Mouse (Mus musculus) lung, embryonic 15.5 days (tissue): Measurements from ENCODE around the gene Stmnd1. TPM values are rescaled to one million over a fixed set of nuclear protein-coding genes. Genes with fewer than 3 reads are reported as not detected.
"Not testable (repeated sequence)": the region's sequence is repeated elsewhere in the genome, so short reads cannot be mapped to it uniquely, and the experiment has no call there.

Experiments used
- ATAC-seq: fragments of 200-750 bp; cut with Nextera tagmentation; 2 replicates; pipeline ENCODE4 v1.8.0; 2017; ENCODE audit warnings: moderate number of reproducible peaks, borderline replicate concordance; ENCODE audit not compliant: low FRiP score, low TSS enrichment; ENCODE audit errors: extremely low read depth
- H3K27ac ChIP-seq: fragments of 300-500 bp; sonication (generic); 2 replicates; pipeline ENCODE4 v1.5.1; 2015; ENCODE audit warnings: moderate library complexity, mild to moderate bottlenecking, inconsistent platforms
- H3K27me3 ChIP-seq: fragments of 300-500 bp; sonication (generic); 2 replicates; pipeline ENCODE4 v1.6.1; 2015; ENCODE audit warnings: inconsistent platforms
- H3K36me3 ChIP-seq: fragments of 300-500 bp; sonication (generic); 2 replicates; pipeline ENCODE4 v1.6.1; 2015; ENCODE audit warnings: inconsistent platforms
- H3K4me1 ChIP-seq: fragments of 300-500 bp; sonication (generic); 2 replicates; pipeline ENCODE4 v1.6.1; 2015; ENCODE audit warnings: inconsistent platforms
- H3K4me2 ChIP-seq: fragments of 300-500 bp; sonication (generic); 2 replicates; pipeline ENCODE4 v1.6.1; 2015; ENCODE audit warnings: inconsistent platforms, mild to moderate bottlenecking, moderate library complexity
- H3K4me3 ChIP-seq: fragments of 300-500 bp; sonication (generic); 2 replicates; pipeline ENCODE4 v1.5.1; 2015; ENCODE audit warnings: mild to moderate bottlenecking, inconsistent platforms
- H3K9ac ChIP-seq: fragments of 300-500 bp; sonication (generic); 2 replicates; pipeline ENCODE4 v1.6.1; 2015; ENCODE audit warnings: inconsistent platforms
- H3K9me3 ChIP-seq: fragments of 300-500 bp; sonication (generic); 2 replicates; pipeline ENCODE4 v1.6.1; 2016; ENCODE audit warnings: inconsistent platforms
- WGBS: fragments of 180-500 bp; shearing (Covaris S2); methylation state at CpG from one replicate; pipeline ENCODE4 v1.1.7; 2015; 5-methylcytosine and 5-hydroxymethylcytosine counted together
- polyA plus RNA-seq: library from polyadenylated mRNA; unstranded; fragments of >200 nt; fragmentation: Nextera tagmentation; extraction: Ambion mirVana; gene quantifications from 2 replicates; pipeline ENCODE4 v1.2.1, GENCODE M21; 2015

The Stmnd1 gene
- polyA plus RNA-seq, 1 experiment from 2014 or later: 0.17 TPM

- Histone ChIP-seq H3K4me1 (no peaks in the 10 kb centered on the region), H3K9me3 (no peaks in the 10 kb centered on the region), H3K4me2 (no peak overlapping the region), H3K27ac (no peak overlapping the region), H3K9ac (no peak overlapping the region), H3K36me3 (no peaks in the 10 kb centered on the region), H3K4me3 (no peak overlapping the region), H3K27me3 (no peaks in the 10 kb centered on the region)
- ATAC-seq: no peak
- WGBS: 78% methylated on average over 4 of the region's 4 CpGs
These were observed 24.2 kb downstream of the Stmnd1 start for GRCm38 (mm10) chr13:46297701-46298100.

GRCm38 (mm10) chr13:46310790-46311189 is 37.3 kb downstream of the Stmnd1 start:
- Histone ChIP-seq H3K9me3 (no peaks in the 10 kb centered on the region), H3K9ac (no peak overlapping the region), H3K4me3 (no peak overlapping the region), H3K36me3 (no peaks in the 10 kb centered on the region), H3K4me2 (no peak overlapping the region), H3K27ac (no peak overlapping the region), H3K4me1 (no peaks in the 10 kb centered on the region), H3K27me3 (peaks cover 5% of the 10 kb centered on the region; the same call in 1 of the 2 replicates)
- 44% methylated on average over 10 of the region's 10 CpGs for WGBS
- no peak for ATAC-seq

- no peak overlapping the region for H3K4me3 ChIP-seq
- H3K27me3 ChIP-seq: peaks cover 5% of the 10 kb centered on the region; the same call in 1 of the 2 replicates
- no peak overlapping the region for H3K9ac ChIP-seq
- H3K4me1 ChIP-seq: no peaks in the 10 kb centered on the region
- no peak for ATAC-seq
- H3K27ac ChIP-seq: no peak overlapping the region
- no peaks in the 10 kb centered on the region for H3K9me3 ChIP-seq
- H3K4me2 ChIP-seq: no peak overlapping the region
- 72% methylated on average over 5 of the region's 5 CpGs for WGBS
- no peaks in the 10 kb centered on the region for H3K36me3 ChIP-seq
These were observed 39.7 kb downstream of the Stmnd1 start for GRCm38 (mm10) chr13:46313176-46313575.

- H3K27ac ChIP-seq: no peak overlapping the region
- H3K4me3 ChIP-seq: no peak overlapping the region
- H3K4me1 ChIP-seq: no peaks in the 10 kb centered on the region
- H3K36me3 ChIP-seq: no peaks in the 10 kb centered on the region
- no peaks in the 10 kb centered on the region for H3K9me3 ChIP-seq
- WGBS: 86% methylated on average over 7 of the region's 7 CpGs
- no peak for ATAC-seq
- H3K4me2 ChIP-seq: no peak overlapping the region
- no peak overlapping the region for H3K9ac ChIP-seq
- H3K27me3 ChIP-seq: peaks cover 5% of the 10 kb centered on the region; the same call in 1 of the 2 replicates
These were observed 41.6 kb downstream of the Stmnd1 start for GRCm38 (mm10) chr13:46315165-46315564.

GRCm38 (mm10) chr13:46326351-46326985 is 52.9 kb downstream of the Stmnd1 start:
- H3K27me3 ChIP-seq: no peaks in the 10 kb centered on the region
- no peak overlapping the region for H3K9ac ChIP-seq
- no peak overlapping the region for H3K27ac ChIP-seq
- H3K4me3 ChIP-seq: no peak overlapping the region
- 67% methylated on average over 4 of the region's 4 CpGs for WGBS
- H3K4me2 ChIP-seq: no peak overlapping the region
- H3K36me3 ChIP-seq: no peaks in the 10 kb centered on the region
- H3K9me3 ChIP-seq: no peaks in the 10 kb centered on the region
- no peaks in the 10 kb centered on the region for H3K4me1 ChIP-seq
- no peak for ATAC-seq

- Histone ChIP-seq H3K36me3 (no peaks in the 10 kb centered on the region), H3K27me3 (no peaks in the 10 kb centered on the region), H3K4me1 (no peaks in the 10 kb centered on the region), H3K27ac (no peak overlapping the region), H3K9me3 (no peaks in the 10 kb centered on the region), H3K4me2 (no peak overlapping the region), H3K4me3 (no peak overlapping the region), H3K9ac (no peak overlapping the region)
- 60% methylated on average over 6 of the region's 6 CpGs for WGBS
- no peak for ATAC-seq
These were observed 61.5 kb downstream of the Stmnd1 start for GRCm38 (mm10) chr13:46335020-46335419.

- H3K4me2 ChIP-seq, H3K27me3 ChIP-seq, ATAC-seq, H3K27ac ChIP-seq, H3K4me1 ChIP-seq, H3K9me3 ChIP-seq, H3K9ac ChIP-seq, H3K36me3 ChIP-seq, H3K4me3 ChIP-seq: not testable (repeated sequence)
- 80% methylated on average over 1 of the region's 1 CpGs for WGBS
These were observed 62.8 kb downstream of the Stmnd1 start for GRCm38 (mm10) chr13:46336281-46336680.

- Histone ChIP-seq H3K27ac (no peak overlapping the region), H3K4me2 (no peak overlapping the region), H3K27me3 (no peaks in the 10 kb centered on the region), H3K36me3 (no peaks in the 10 kb centered on the region), H3K4me1 (no peaks in the 10 kb centered on the region), H3K9ac (no peak overlapping the region), H3K9me3 (no peaks in the 10 kb centered on the region), H3K4me3 (no peak overlapping the region)
- WGBS: 75% methylated on average over 2 of the region's 2 CpGs
- no peak for ATAC-seq
These were observed 64.3 kb downstream of the Stmnd1 start for GRCm38 (mm10) chr13:46337791-46338190.

- no peak for ATAC-seq
- H3K36me3 ChIP-seq: no peaks in the 10 kb centered on the region
- no peaks in the 10 kb centered on the region for H3K9me3 ChIP-seq
- no peak overlapping the region for H3K27ac ChIP-seq
- H3K27me3 ChIP-seq: no peaks in the 10 kb centered on the region
- H3K4me3 ChIP-seq: no peak overlapping the region
- 47% methylated on average over 4 of the region's 4 CpGs for WGBS
- no peak overlapping the region for H3K9ac ChIP-seq
- H3K4me2 ChIP-seq: no peak overlapping the region
- H3K4me1 ChIP-seq: no peaks in the 10 kb centered on the region
These were observed 66.4 kb downstream of the Stmnd1 start for GRCm38 (mm10) chr13:46339954-46340353.

- ATAC-seq: no peak
- H3K4me1 ChIP-seq: no peaks in the 10 kb centered on the region
- H3K4me2 ChIP-seq: no peak overlapping the region
- H3K4me3 ChIP-seq: no peak overlapping the region
- H3K27ac ChIP-seq: no peak overlapping the region
- no peaks in the 10 kb centered on the region for H3K27me3 ChIP-seq
- H3K9me3 ChIP-seq: no peaks in the 10 kb centered on the region
- WGBS: 84% methylated on average over 8 of the region's 8 CpGs
- no peak overlapping the region for H3K9ac ChIP-seq
- H3K36me3 ChIP-seq: no peaks in the 10 kb centered on the region
These were observed 67.1 kb downstream of the Stmnd1 start for GRCm38 (mm10) chr13:46340583-46340982.

- WGBS: 67% methylated on average over 5 of the region's 5 CpGs
- Histone ChIP-seq H3K4me3 (no peak overlapping the region), H3K36me3 (no peaks in the 10 kb centered on the region), H3K27ac (no peak overlapping the region), H3K9ac (no peak overlapping the region), H3K4me2 (no peak overlapping the region), H3K27me3 (no peaks in the 10 kb centered on the region), H3K9me3 (no peaks in the 10 kb centered on the region), H3K4me1 (no peaks in the 10 kb centered on the region)
- no peak for ATAC-seq
These were observed 67.9 kb downstream of the Stmnd1 start for GRCm38 (mm10) chr13:46341419-46341818.

GRCm38 (mm10) chr13:46343226-46343625 is 69.7 kb downstream of the Stmnd1 start:
- no peaks in the 10 kb centered on the region for H3K36me3 ChIP-seq
- no peaks in the 10 kb centered on the region for H3K4me1 ChIP-seq
- no peaks in the 10 kb centered on the region for H3K9me3 ChIP-seq
- H3K4me2 ChIP-seq: no peak overlapping the region
- H3K4me3 ChIP-seq: no peak overlapping the region
- 69% methylated on average over 7 of the region's 7 CpGs for WGBS
- no peaks in the 10 kb centered on the region for H3K27me3 ChIP-seq
- no peak overlapping the region for H3K27ac ChIP-seq
- ATAC-seq: no peak
- H3K9ac ChIP-seq: no peak overlapping the region
